Mouse (Mus musculus) c-Kit-positive CD71-negative TER-119-negative erythroid progenitor cells, embryonic 14.5 days (primary cell): Measurements from ENCODE around the gene Cdh1.
"Not testable (repeated sequence)": the region's sequence is repeated elsewhere in the genome, so short reads cannot be mapped to it uniquely, and the experiment has no call there.

Experiments
- DNase-seq: peaks from one replicate; pipeline ENCODE4 v3.0.0-alpha.2; 2013; ENCODE audit warnings: low read depth

Gene Cdh1

GRCm38 (mm10) chr8:106595623-106596022 lies 7.5 kb upstream of the Cdh1 start:
- not testable (repeated sequence) for DNase-seq

GRCm38 (mm10) chr8:106597067-106597466 lies 6.1 kb upstream of the Cdh1 start:
- DNase-seq, result no peak

- no peak for DNase-seq
Observed at GRCm38 (mm10) chr8:106599265-106599979, 3.7 kb upstream of the Cdh1 start.

- no peak for DNase-seq
Observed at GRCm38 (mm10) chr8:106603933-106604332, 782 bp downstream of the Cdh1 start.

GRCm38 (mm10) chr8:106605657-106606056 lies 2.5 kb downstream of the Cdh1 start:
- no peak for DNase-seq

GRCm38 (mm10) chr8:106606121-106606520 lies 3.0 kb downstream of the Cdh1 start:
- no peak for DNase-seq

- DNase-seq, result no peak
Observed at GRCm38 (mm10) chr8:106606601-106607145, 3.5 kb downstream of the Cdh1 start.

GRCm38 (mm10) chr8:106607783-106608182 lies 4.6 kb downstream of the Cdh1 start:
- not testable (repeated sequence) for DNase-seq

GRCm38 (mm10) chr8:106608425-106608824 lies 5.3 kb downstream of the Cdh1 start:
- no peak for DNase-seq

- DNase-seq, result no peak
Observed at GRCm38 (mm10) chr8:106609076-106609903, 6.1 kb downstream of the Cdh1 start.

- no peak for DNase-seq
Observed at GRCm38 (mm10) chr8:106610958-106611640, 7.9 kb downstream of the Cdh1 start.

- DNase-seq, result no peak
Observed at GRCm38 (mm10) chr8:106612047-106612446, 8.9 kb downstream of the Cdh1 start.

GRCm38 (mm10) chr8:106614704-106615103 lies 11.6 kb downstream of the Cdh1 start:
- DNase-seq, result no peak

- DNase-seq, result no peak
Observed at GRCm38 (mm10) chr8:106615661-106616299, 12.6 kb downstream of the Cdh1 start.

- DNase-seq, result no peak
Observed at GRCm38 (mm10) chr8:106616679-106617078, 13.5 kb downstream of the Cdh1 start.

GRCm38 (mm10) chr8:106617196-106617595 lies 14.0 kb downstream of the Cdh1 start:
- no peak for DNase-seq

GRCm38 (mm10) chr8:106617865-106618264 lies 14.7 kb downstream of the Cdh1 start:
- no peak for DNase-seq

- no peak for DNase-seq
Observed at GRCm38 (mm10) chr8:106618324-106618723, 15.2 kb downstream of the Cdh1 start.

- no peak for DNase-seq
Observed at GRCm38 (mm10) chr8:106619549-106620245, 16.5 kb downstream of the Cdh1 start.

- DNase-seq, result no peak
Observed at GRCm38 (mm10) chr8:106620488-106620887, 17.3 kb downstream of the Cdh1 start.

GRCm38 (mm10) chr8:106623016-106623415 lies 19.9 kb downstream of the Cdh1 start:
- DNase-seq, result no peak
